Mouse (Mus musculus): ENCODE measurements around the gene Rc3h1. TPM values are rescaled to one million over a fixed set of nuclear protein-coding genes. Genes with fewer than 3 reads are reported as not detected.

Gene Rc3h1
- total RNA-seq, 2 experiments from 2014 or later: 39.5 to 49.1 TPM

- intact Hi-C loops (cut with DNase I): no loop called here
Measured at GRCm38 (mm10) chr1:161016378-161016777, 110.2 kb downstream of the Rc3h1 start.

DNA sequence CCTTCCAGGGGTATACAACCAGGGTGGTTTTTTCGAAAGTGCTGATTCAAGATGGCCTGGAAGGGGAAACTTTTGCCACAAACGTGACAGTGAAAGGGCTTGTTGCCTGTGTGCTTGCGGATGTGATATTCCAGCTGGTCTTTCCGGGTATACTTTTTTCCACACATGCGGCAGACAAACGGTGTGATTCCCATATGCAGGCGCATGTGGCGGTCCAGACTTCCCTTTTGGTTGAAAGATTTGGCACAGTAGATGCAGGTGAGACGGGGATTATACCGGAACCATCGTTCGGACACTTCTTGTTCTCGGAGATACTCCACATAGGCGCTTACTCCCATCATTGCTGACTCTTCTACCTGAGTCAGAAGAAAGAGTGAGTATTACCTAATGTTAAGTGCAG, 113.8 kb downstream of the Rc3h1 start:
- intact Hi-C loops (cut with DNase I): no loop called here
- no peak for DNase-seq (ENCODE audit: low spot score)

More at GRCm38 (mm10) chr1:161016378-161016777, 110.2 kb downstream of the Rc3h1 start:
- DNase-seq (ENCODE audit: low spot score): no peak

Other genes with a start within 250 kb of the Rc3h1 start
- gene Rabgap1l, start 113.2 kb upstream of the Rc3h1 start, total RNA-seq (2021): 10 to 100 TPM; 73.7 to 84.1 TPM
- gene Serpinc1, start 72.2 kb downstream of the Rc3h1 start, total RNA-seq (2021): under 1 TPM; 0.26 to 0.34 TPM
- gene Zbtb37, start 128.4 kb downstream of the Rc3h1 start, total RNA-seq (2021): 10 to 100 TPM; 10.3 to 12.0 TPM
- 10 to 100 TPM; 22.1 to 22.3 TPM for gene Dars2, start 164.2 kb downstream of the Rc3h1 start, total RNA-seq (2021)
- gene Cenpl, start 164.3 kb downstream of the Rc3h1 start, total RNA-seq (2021): 1 to 10 TPM in 1 of 2 experiments, under 1 TPM in 1; 0.94 to 1.1 TPM
- 10 to 100 TPM; 11.4 to 11.5 TPM for gene Klhl20, start 225.1 kb downstream of the Rc3h1 start, total RNA-seq (2021)
- gene Ankrd45, start 236.3 kb downstream of the Rc3h1 start, total RNA-seq (2021): 1 to 10 TPM; 1.4 to 1.8 TPM

All from heart, postnatal 25 days (tissue).